Mouse (Mus musculus) midbrain, embryonic 12.5 days (tissue): ENCODE measurements at regions not wholly inside any gene's neighbourhood (a gene's known extent, or its start where the extent isn't known, plus 50 kb on each side); places are given as distances from the start of the nearest gene placed in this dataset.

Experiments
- ATAC-seq: fragments of 200-750 bp; cut with Nextera tagmentation; 2 replicates; pipeline ENCODE4 v1.8.0; 2017; ENCODE audit warnings: low read depth, moderate TSS enrichment, moderate library complexity; ENCODE audit not compliant: low FRiP score
- H3K27ac ChIP-seq: fragments of 300-500 bp; sonication (generic); replicated peaks from 2 replicates; pipeline ENCODE4 v1.5.1; 2016; ENCODE audit warnings: mild to moderate bottlenecking
- H3K27me3 ChIP-seq: fragments of 300-500 bp; sonication (generic); 2 replicates; pipeline ENCODE4 v1.6.1; 2016; ENCODE audit warnings: mild to moderate bottlenecking
- H3K36me3 ChIP-seq: fragments of 300-500 bp; sonication (generic); 2 replicates; pipeline ENCODE4 v1.6.1; 2016
- H3K4me1 ChIP-seq: fragments of 300-500 bp; sonication (generic); 2 replicates; pipeline ENCODE4 v1.6.1; 2016
- H3K4me2 ChIP-seq: fragments of 300-500 bp; sonication (generic); replicated peaks from 2 replicates; pipeline ENCODE4 v1.6.1; 2016; ENCODE audit warnings: mild to moderate bottlenecking, moderate library complexity
- H3K4me3 ChIP-seq: fragments of 300-500 bp; sonication (generic); 2 replicates; pipeline ENCODE4 v1.5.1; 2016; ENCODE audit warnings: mild to moderate bottlenecking
- H3K9ac ChIP-seq: fragments of 300-500 bp; sonication (generic); replicated peaks from 2 replicates; pipeline ENCODE4 v1.6.1; 2016; ENCODE audit warnings: mild to moderate bottlenecking, moderate library complexity
- H3K9me3 ChIP-seq: fragments of 300-500 bp; sonication (generic); 2 replicates; pipeline ENCODE4 v1.6.1; 2016; ENCODE audit warnings: mild to moderate bottlenecking
- WGBS: fragments of 180-500 bp; shearing (Covaris S2); methylation state at CpG from one replicate; pipeline ENCODE4 v1.1.7; 2016; 5-methylcytosine and 5-hydroxymethylcytosine counted together

DNA sequence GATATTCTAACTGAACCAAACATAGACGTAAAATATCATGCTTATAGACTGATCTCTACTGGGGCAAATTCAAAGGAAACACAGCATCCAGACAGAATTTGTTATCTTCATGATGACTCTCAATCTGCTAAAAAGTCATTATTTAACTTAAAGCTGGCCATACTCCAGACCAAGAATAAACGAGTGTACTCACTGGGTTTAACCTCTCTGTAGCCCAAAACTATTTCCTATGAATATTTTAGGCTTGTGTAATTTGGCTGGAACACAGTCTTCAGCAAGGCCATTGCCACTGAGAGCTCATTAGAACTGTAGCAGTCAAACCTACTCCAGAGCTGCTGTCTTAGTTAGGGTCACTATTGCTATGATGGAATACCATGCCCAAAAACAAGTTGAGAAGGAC, 238.8 kb downstream of the Gm19410 start:
- Histone ChIP-seq H3K36me3 (no peaks in the 10 kb centered on the region), H3K9me3 (no peaks in the 10 kb centered on the region), H3K4me2 (no peak overlapping the region), H3K4me1 (peaks cover 2% of the 10 kb centered on the region; the same call in 1 of the 2 replicates), H3K27ac (no peak overlapping the region), H3K4me3 (no peak overlapping the region), H3K27me3 (no peaks in the 10 kb centered on the region), H3K9ac (no peak overlapping the region)
- no peak for ATAC-seq
- 90% methylated on average over 2 of the region's 2 CpGs for WGBS

GRCm38 (mm10) chr8:36005536-36005935, 239.9 kb downstream of the Gm19410 start:
- H3K4me3 ChIP-seq: no peak overlapping the region
- 72% methylated on average over 3 of the region's 3 CpGs for WGBS
- H3K9ac ChIP-seq: no peak overlapping the region
- H3K36me3 ChIP-seq: no peaks in the 10 kb centered on the region
- peaks cover 6% of the 10 kb centered on the region for H3K4me1 ChIP-seq
- no peak overlapping the region for H3K4me2 ChIP-seq
- no peaks in the 10 kb centered on the region for H3K27me3 ChIP-seq
- ATAC-seq: no peak
- H3K27ac ChIP-seq: no peak overlapping the region
- H3K9me3 ChIP-seq: no peaks in the 10 kb centered on the region

- Histone ChIP-seq H3K9ac (no peak overlapping the region), H3K27me3 (no peaks in the 10 kb centered on the region), H3K9me3 (no peaks in the 10 kb centered on the region), H3K4me1 (peaks cover 5% of the 10 kb centered on the region), H3K36me3 (no peaks in the 10 kb centered on the region), H3K27ac (no peak overlapping the region), H3K4me3 (no peak overlapping the region), H3K4me2 (no peak overlapping the region)
- 75% methylated on average over 1 of the region's 1 CpGs for WGBS
- ATAC-seq: no peak
Measured at GRCm38 (mm10) chr8:36007724-36008123, 242.1 kb downstream of the Gm19410 start.

DNA sequence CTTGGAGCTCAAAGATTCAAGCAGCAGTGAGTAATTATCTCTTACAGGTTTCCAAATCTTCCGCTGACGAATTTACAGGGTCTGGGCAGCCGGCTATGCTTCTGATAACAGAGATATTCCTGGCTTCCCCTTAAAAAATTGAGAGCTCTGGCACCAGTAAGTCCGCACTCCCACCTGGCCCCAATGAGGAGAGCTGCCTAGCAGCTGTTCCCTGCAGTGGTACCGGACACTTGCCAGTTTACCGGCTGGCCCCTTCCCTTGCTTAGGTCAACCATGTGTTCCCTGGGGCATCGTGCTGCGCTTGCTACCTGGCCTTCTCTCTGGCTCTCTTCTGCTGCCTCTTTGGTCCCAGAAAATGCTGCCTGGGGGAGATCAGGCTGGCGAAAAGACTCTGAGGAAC, 244.0 kb downstream of the Gm19410 start:
- Histone ChIP-seq H3K4me3 (no peak overlapping the region), H3K27me3 (no peaks in the 10 kb centered on the region), H3K9me3 (no peaks in the 10 kb centered on the region), H3K36me3 (no peaks in the 10 kb centered on the region), H3K4me2 (no peak overlapping the region), H3K9ac (no peak overlapping the region), H3K27ac (no peak overlapping the region), H3K4me1 (peaks cover 4% of the 10 kb centered on the region)
- ATAC-seq: no peak
- WGBS: 72% methylated on average over 9 of the region's 9 CpGs

- H3K36me3 ChIP-seq: no peaks in the 10 kb centered on the region
- H3K9ac ChIP-seq: no peak overlapping the region
- H3K27me3 ChIP-seq: no peaks in the 10 kb centered on the region
- ATAC-seq: no peak
- H3K4me2 ChIP-seq: no peak overlapping the region
- WGBS: 80% methylated on average over 11 of the region's 11 CpGs
- H3K9me3 ChIP-seq: no peaks in the 10 kb centered on the region
- no peak overlapping the region for H3K27ac ChIP-seq
- peaks cover 11% of the 10 kb centered on the region for H3K4me1 ChIP-seq
- no peak overlapping the region for H3K4me3 ChIP-seq
Measured at GRCm38 (mm10) chr8:36010446-36011217, 245.0 kb downstream of the Gm19410 start.

DNA sequence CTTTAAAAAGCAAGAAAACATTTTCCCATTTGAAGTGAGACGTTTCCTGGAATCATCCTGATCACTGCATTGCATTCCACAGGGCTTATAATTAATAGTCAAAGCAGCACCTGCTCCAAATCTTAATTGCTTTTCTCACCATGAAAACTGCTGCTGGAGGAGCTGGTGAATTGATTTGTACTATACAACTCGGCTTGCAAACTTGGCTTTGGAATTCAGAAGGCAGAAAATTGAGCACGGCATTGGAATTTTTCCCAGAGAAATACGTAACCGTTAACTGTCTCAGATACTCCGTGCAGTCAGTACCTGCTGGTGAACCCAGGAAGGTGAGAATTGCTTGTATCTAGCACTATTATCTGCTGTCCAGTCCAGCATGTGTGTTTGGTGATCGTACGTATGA, 249.3 kb downstream of the Gm19410 start:
- Histone ChIP-seq H3K9ac (no peak overlapping the region), H3K27me3 (no peaks in the 10 kb centered on the region), H3K36me3 (no peaks in the 10 kb centered on the region), H3K27ac (no peak overlapping the region), H3K4me1 (peaks cover 10% of the 10 kb centered on the region), H3K4me3 (no peak overlapping the region), H3K4me2 (no peak overlapping the region), H3K9me3 (no peaks in the 10 kb centered on the region)
- ATAC-seq: no peak
- 73% methylated on average over 8 of the region's 8 CpGs for WGBS

DNA sequence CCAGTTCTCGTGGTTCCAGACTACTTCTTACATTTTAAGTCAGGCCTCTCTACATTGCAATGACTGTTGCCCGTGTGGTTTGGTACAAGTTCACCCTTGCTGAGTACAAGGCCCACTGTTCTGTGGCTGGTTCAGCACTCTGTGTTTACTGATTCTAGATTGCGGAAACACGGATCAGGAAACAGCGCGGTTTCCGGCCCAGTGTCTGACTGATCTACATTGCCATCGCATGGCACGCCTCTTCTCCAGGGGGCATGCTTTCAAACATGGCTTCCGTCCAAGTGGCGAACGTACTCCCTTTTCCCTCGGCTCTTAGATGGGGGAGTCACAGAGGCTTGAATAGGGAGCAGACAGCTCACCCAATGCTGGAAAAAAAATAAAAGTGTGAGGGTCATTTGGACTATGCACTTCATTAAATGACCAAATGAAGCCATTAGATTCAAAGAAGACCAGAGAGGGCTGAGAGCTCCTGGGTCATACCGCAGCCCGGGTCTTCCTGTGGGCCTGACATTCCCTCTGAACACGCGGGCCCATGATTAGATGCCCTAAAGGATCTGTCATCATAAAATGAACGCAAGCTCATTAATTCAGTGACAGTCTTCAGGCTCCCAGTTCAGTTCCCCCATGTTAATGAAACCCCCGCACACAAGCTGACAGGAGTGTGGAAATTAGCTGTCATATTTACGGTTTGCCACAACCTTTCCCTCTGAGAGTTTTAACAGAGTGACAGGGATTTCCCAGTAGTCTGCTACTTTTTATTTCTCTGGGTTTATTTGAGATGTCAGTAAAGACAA, 250.9 kb downstream of the Gm19410 start:
- H3K27ac ChIP-seq: no peak overlapping the region
- WGBS: 82% methylated on average over 20 of the region's 20 CpGs

GRCm38 (mm10) chr8:36018993-36019753, 253.6 kb downstream of the Gm19410 start:
- H3K4me1 ChIP-seq: peaks cover 10% of the 10 kb centered on the region
- WGBS: 89% methylated on average over 15 of the region's 15 CpGs
- H3K4me2 ChIP-seq: no peak overlapping the region

More for the DNA sequence above, 250.9 kb downstream of the Gm19410 start:
- Histone ChIP-seq H3K9me3 (no peaks in the 10 kb centered on the region), H3K27me3 (no peaks in the 10 kb centered on the region), H3K4me2 (no peak overlapping the region), H3K4me3 (no peak overlapping the region), H3K36me3 (no peaks in the 10 kb centered on the region), H3K4me1 (peaks cover 10% of the 10 kb centered on the region), H3K9ac (no peak overlapping the region)
- ATAC-seq: peak; percentile 44; the same call in 1 of the 2 replicates

DNA sequence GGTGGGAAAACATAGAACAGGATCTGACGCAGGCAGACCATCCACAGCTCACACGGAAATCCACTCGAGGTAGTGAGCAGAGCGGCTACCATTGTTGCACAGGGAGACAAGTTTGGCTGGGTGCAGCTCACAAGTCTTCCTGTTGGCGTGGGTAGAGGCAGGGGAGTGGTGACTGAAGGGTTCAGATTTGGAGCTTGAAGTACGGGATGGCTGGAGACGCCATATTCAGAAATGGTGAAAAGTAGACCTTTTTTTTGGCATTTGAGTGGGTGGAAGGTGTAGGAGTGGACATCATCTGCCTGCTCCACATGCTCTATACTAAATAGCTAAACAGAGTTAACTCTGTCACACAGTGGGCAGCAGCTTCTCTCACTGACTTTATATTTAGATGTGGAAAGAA, 254.3 kb downstream of the Gm19410 start:
- H3K27me3 ChIP-seq: no peaks in the 10 kb centered on the region
- H3K36me3 ChIP-seq: no peaks in the 10 kb centered on the region
- no peaks in the 10 kb centered on the region for H3K9me3 ChIP-seq
- H3K4me1 ChIP-seq: peaks cover 8% of the 10 kb centered on the region
- no peak overlapping the region for H3K9ac ChIP-seq
- no peak for ATAC-seq
- H3K4me3 ChIP-seq: no peak overlapping the region
- 90% methylated on average over 7 of the region's 7 CpGs for WGBS
- H3K27ac ChIP-seq: no peak overlapping the region
- H3K4me2 ChIP-seq: no peak overlapping the region

More at GRCm38 (mm10) chr8:36018993-36019753, 253.6 kb downstream of the Gm19410 start:
- Histone ChIP-seq H3K27ac (no peak overlapping the region), H3K4me3 (no peak overlapping the region), H3K9me3 (no peaks in the 10 kb centered on the region), H3K9ac (no peak overlapping the region), H3K36me3 (no peaks in the 10 kb centered on the region), H3K27me3 (no peaks in the 10 kb centered on the region)
- ATAC-seq: no peak

- no peak for ATAC-seq
- H3K9ac ChIP-seq: no peak overlapping the region
- WGBS: 87% methylated on average over 11 of the region's 11 CpGs
Measured at GRCm38 (mm10) chr8:36027586-36027985, 262.0 kb downstream of the Gm19410 start.

DNA sequence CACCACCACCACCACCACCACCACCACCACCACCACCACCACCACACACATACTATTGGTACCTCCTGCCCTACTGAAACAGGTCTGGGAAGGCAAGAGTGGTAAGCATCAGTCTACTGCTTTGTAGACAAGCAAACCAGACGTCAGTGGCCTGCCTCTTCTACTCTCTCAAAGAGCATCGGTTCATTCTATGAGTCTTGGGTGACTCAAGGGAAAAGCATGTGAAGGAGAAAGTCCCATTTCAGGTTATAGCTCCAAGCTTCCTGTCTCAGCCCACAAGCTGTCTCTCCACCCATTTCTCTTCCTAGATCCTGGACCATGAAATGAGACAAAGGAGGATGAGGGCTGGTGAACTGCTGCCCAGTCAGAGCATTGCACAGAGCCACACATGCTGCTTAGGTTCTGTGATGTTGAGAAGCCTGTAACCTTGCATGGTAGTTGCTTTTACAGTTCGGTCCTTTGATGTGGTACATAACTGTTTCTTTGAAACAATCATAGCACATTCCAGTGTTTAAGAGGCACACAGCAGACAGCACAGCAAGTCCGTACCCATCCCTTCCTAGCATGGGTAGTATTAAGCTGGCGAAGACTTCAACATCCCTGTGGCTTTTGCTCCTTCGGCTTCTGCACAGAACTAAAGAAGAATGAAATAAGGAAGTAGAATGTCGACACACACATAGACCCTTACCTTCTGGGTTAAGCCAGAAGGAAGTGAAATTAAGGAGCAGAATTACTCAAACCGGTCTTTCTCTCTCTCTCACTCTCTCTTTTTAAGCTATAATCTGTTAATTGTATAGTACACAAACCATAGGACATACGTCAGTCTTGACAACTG, 262.7 kb downstream of the Gm19410 start:
- H3K27ac ChIP-seq: no peak overlapping the region
- H3K36me3 ChIP-seq: no peaks in the 10 kb centered on the region
- ATAC-seq: no peak
- no peak overlapping the region for H3K9ac ChIP-seq
- WGBS: 91% methylated on average over 9 of the region's 9 CpGs
- no peaks in the 10 kb centered on the region for H3K4me1 ChIP-seq
- H3K4me3 ChIP-seq: no peak overlapping the region
- H3K9me3 ChIP-seq: no peaks in the 10 kb centered on the region
- no peak overlapping the region for H3K4me2 ChIP-seq
- no peaks in the 10 kb centered on the region for H3K27me3 ChIP-seq

More at GRCm38 (mm10) chr8:36027586-36027985, 262.0 kb downstream of the Gm19410 start:
- no peaks in the 10 kb centered on the region for H3K9me3 ChIP-seq
- H3K4me1 ChIP-seq: no peaks in the 10 kb centered on the region
- H3K27me3 ChIP-seq: no peaks in the 10 kb centered on the region
- H3K27ac ChIP-seq: no peak overlapping the region
- H3K4me2 ChIP-seq: no peak overlapping the region
- H3K36me3 ChIP-seq: no peaks in the 10 kb centered on the region
- no peak overlapping the region for H3K4me3 ChIP-seq
